Mouse (Mus musculus) stomach, embryonic 14.5 days (tissue): ENCODE measurements around the gene Slc22a22. TPM values are rescaled to one million over a fixed set of nuclear protein-coding genes. Genes with fewer than 3 reads are reported as not detected.

Experiments
- ATAC-seq: fragments of 200-750 bp; cut with Nextera tagmentation; 2 replicates; pipeline ENCODE4 v1.8.0; 2017; ENCODE audit warnings: low read depth, moderate TSS enrichment; ENCODE audit not compliant: insufficient number of reproducible peaks, insufficient read depth, low FRiP score
- H3K27ac ChIP-seq: fragments of 300-500 bp; sonication (generic); 2 replicates; pipeline ENCODE4 v1.5.1; 2014; ENCODE audit warnings: mild to moderate bottlenecking, low read length, moderate library complexity, mixed read lengths
- H3K27me3 ChIP-seq: fragments of 300-500 bp; sonication (generic); 2 replicates; pipeline ENCODE4 v1.6.1; 2014; ENCODE audit warnings: low read length, control low read depth, mixed read lengths; ENCODE audit not compliant: control insufficient read depth, insufficient read depth
- H3K36me3 ChIP-seq: fragments of 300-500 bp; sonication (generic); 2 replicates; pipeline ENCODE4 v1.6.1; 2014; ENCODE audit warnings: mild to moderate bottlenecking, control low read depth, low read length, moderate library complexity, mixed read lengths; ENCODE audit not compliant: control insufficient read depth, insufficient read depth
- H3K4me1 ChIP-seq: fragments of 300-500 bp; sonication (generic); 2 replicates; pipeline ENCODE4 v1.6.1; 2014; ENCODE audit warnings: low read length, control low read depth, mixed read lengths; ENCODE audit not compliant: control insufficient read depth, insufficient read depth
- H3K4me2 ChIP-seq: fragments of 300-500 bp; sonication (generic); replicated peaks from 2 replicates; pipeline ENCODE4 v1.6.1; 2014; ENCODE audit warnings: low read depth, low read length, control low read depth
- H3K4me3 ChIP-seq: fragments of 300-500 bp; sonication (generic); 2 replicates; pipeline ENCODE4 v1.5.1; 2014; ENCODE audit warnings: low read depth, low read length, control low read depth
- H3K9ac ChIP-seq: fragments of 300-500 bp; sonication (generic); replicated peaks from 2 replicates; pipeline ENCODE4 v1.6.1; 2014; ENCODE audit warnings: low read depth, mild to moderate bottlenecking, control low read depth, low read length, moderate library complexity, mixed read lengths
- H3K9me3 ChIP-seq: fragments of 300-500 bp; sonication (generic); 2 replicates; pipeline ENCODE4 v1.6.1; 2016; ENCODE audit warnings: low read depth, low read length, control low read depth; ENCODE audit not compliant: control insufficient read depth
- WGBS: fragments of 180-500 bp; shearing (Covaris S2); extraction: QIAGEN DNeasy Blood & Tissue Kit; methylation state at CpG from one replicate; pipeline ENCODE4 v1.1.7; 2014; 5-methylcytosine and 5-hydroxymethylcytosine counted together
- polyA plus RNA-seq: library from polyadenylated mRNA; unstranded; fragments of >200 nt; fragmentation: Nextera tagmentation; extraction: Ambion mirVana; gene quantifications from 2 replicates; pipeline ENCODE4 v1.2.1, GENCODE M21; 2014

Slc22a22 gene
- polyA plus RNA-seq, 1 experiment from 2014 or later, result not detected

DNA sequence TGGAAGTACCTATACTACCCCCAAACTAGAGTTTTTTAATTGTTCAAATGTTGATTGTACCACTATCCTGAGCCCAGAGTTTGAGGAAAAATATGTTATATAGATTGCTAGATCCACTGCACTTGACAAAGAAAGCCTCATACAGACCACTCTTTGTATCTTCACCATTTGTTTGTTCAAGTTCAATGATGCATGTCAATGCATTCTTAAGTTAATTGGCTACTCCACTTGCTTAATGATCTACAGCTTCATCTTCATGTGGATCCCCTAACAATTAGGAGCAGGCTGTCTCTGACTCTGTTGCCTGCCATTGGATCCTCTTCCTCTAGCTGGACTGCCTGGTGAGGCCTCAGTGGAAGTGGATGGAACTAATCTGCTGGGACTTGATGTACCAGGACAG is 24.1 kb upstream of the Slc22a22 start:
- H3K9me3 ChIP-seq, result no peaks in the 10 kb centered on the region
- no peaks in the 10 kb centered on the region for H3K27me3 ChIP-seq
- H3K27ac ChIP-seq, result no peak overlapping the region
- no peak overlapping the region for H3K9ac ChIP-seq
- H3K4me2 ChIP-seq, result no peak overlapping the region
- no peak for ATAC-seq
- no peaks in the 10 kb centered on the region for H3K36me3 ChIP-seq
- H3K4me3 ChIP-seq, result no peak overlapping the region
- H3K4me1 ChIP-seq, result 0 out of 2 replicates have a peak, but pooled peaks cover 7% of the 10 kb centered on the region

DNA sequence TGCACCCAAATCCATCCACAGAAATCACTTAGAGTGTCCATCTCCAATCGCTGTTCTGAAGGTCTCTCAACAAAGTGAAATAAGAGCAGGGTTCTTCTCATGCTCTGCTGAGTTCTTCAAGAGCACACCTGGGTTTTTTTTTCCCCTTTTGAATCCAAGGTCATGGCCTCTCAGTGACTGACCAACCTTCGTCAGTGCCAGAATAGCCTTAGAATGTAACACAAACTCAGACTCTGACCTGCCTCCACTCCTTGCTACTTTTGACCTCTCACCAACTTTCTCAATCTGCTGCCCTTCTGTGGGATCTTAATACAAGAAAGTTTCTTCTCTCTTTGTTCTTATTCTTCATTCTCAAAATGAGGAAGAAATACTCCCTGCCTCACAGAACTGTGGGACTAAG is 18.7 kb upstream of the Slc22a22 start:
- H3K4me2 ChIP-seq, result no peak overlapping the region
- 83% methylated on average over 2 of the region's 2 CpGs for WGBS

DNA sequence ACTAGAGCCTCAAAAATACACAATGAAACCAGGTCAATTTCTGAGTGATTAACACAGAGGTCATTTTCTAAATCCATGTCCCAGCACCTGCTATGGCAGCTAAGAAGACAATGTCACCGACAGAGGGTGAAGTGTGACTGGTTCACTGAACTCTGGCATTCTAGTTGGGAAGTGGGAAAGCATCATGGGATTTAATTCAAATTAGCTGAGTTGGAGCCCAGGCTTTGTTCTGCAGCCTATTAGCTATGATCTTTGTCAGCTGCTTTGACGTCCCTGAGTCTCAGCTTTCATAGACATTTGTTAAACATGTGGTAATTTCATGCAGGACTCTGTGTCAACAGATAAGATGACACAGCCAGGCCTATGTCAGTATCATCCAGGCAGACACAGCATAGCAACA is 5.1 kb upstream of the Slc22a22 start:
- Histone ChIP-seq H3K27ac (no peak overlapping the region), H3K4me1 (no peaks in the 10 kb centered on the region), H3K36me3 (no peaks in the 10 kb centered on the region), H3K4me2 (no peak overlapping the region), H3K4me3 (no peak overlapping the region), H3K9me3 (no peaks in the 10 kb centered on the region), H3K9ac (no peak overlapping the region), H3K27me3 (no peaks in the 10 kb centered on the region)
- 45% methylated on average over 2 of the region's 2 CpGs for WGBS
- no peak for ATAC-seq

More for the DNA sequence above, 18.7 kb upstream of the Slc22a22 start:
- Histone ChIP-seq H3K36me3 (no peaks in the 10 kb centered on the region), H3K4me3 (no peak overlapping the region), H3K27ac (no peak overlapping the region), H3K4me1 (no peaks in the 10 kb centered on the region), H3K27me3 (no peaks in the 10 kb centered on the region), H3K9ac (no peak overlapping the region), H3K9me3 (no peaks in the 10 kb centered on the region)
- no peak for ATAC-seq

DNA sequence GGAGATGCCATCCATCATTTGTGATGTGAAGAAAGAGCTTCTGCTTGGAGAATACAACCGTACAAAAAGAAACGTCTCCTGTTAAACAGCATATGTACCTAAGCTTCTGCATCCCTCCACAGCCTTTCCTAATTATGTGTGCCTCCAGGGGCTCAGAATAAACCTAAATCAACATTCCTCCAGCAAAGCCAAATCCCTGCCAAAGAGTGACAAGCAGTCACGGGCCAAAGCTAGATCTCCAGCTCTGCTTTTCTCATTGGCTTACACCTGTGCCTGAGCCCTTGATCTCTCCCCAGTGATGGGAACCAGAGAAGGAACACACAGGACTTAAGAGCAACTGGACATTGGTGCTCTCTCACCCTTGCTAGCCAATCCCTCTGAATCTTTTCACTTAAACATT is 5.8 kb downstream of the Slc22a22 start:
- no peaks in the 10 kb centered on the region for H3K27me3 ChIP-seq
- no peaks in the 10 kb centered on the region for H3K9me3 ChIP-seq
- no peak overlapping the region for H3K9ac ChIP-seq
- H3K36me3 ChIP-seq, result no peaks in the 10 kb centered on the region
- no peak overlapping the region for H3K27ac ChIP-seq
- WGBS, result 54% methylated on average over 3 of the region's 3 CpGs
- H3K4me1 ChIP-seq, result no peaks in the 10 kb centered on the region
- no peak overlapping the region for H3K4me3 ChIP-seq
- ATAC-seq, result no peak
- no peak overlapping the region for H3K4me2 ChIP-seq

DNA sequence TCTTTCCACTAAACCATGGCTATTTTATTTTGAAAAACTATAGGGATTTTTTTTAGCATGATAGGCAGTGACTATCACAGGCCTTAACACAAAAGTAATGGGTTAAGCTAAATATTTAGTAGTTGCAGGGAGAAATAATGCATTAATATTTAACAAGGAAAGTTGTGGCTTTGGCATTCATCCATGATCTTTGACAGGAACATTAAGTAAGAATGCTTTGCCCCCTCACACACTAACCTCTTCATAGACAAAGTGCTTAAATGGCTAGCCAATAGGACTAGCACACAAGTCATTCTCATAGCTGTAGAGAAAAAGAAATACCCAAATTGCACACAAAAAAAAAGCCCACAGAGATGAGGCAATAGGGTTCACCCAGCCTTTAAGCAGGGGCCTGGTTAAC is 11.4 kb downstream of the Slc22a22 start:
- no peak for ATAC-seq
- no peaks in the 10 kb centered on the region for H3K4me1 ChIP-seq
- H3K27me3 ChIP-seq, result no peaks in the 10 kb centered on the region
- no peak overlapping the region for H3K4me3 ChIP-seq
- H3K27ac ChIP-seq, result no peak overlapping the region
- H3K9ac ChIP-seq, result no peak overlapping the region
- H3K36me3 ChIP-seq, result no peaks in the 10 kb centered on the region
- H3K9me3 ChIP-seq, result no peaks in the 10 kb centered on the region
- no peak overlapping the region for H3K4me2 ChIP-seq

DNA sequence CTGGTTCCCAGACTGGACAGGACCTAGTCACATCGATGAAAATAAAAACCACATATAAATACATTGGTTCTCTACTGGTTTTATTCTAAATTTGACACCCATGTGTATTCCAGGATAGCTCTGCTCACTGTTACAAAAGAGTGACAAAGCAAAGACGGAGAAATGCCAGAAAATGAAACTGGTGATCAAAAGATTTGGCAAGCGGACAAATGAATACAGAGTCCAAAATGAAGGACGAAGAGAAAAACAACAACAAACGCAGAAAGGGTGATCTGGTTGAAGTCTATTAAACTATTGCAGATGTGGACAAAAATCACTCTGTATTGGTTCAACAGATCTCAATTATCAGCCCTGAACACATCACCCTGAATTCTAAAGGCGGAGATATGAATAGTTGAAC is 12.4 kb downstream of the Slc22a22 start:
- H3K4me1 ChIP-seq, result no peaks in the 10 kb centered on the region
- no peak overlapping the region for H3K9ac ChIP-seq
- ATAC-seq, result no peak
- no peaks in the 10 kb centered on the region for H3K36me3 ChIP-seq
- H3K27me3 ChIP-seq, result no peaks in the 10 kb centered on the region
- no peak overlapping the region for H3K4me2 ChIP-seq
- WGBS, result 82% methylated on average over 6 of the region's 6 CpGs
- H3K9me3 ChIP-seq, result no peaks in the 10 kb centered on the region
- no peak overlapping the region for H3K27ac ChIP-seq
- no peak overlapping the region for H3K4me3 ChIP-seq

DNA sequence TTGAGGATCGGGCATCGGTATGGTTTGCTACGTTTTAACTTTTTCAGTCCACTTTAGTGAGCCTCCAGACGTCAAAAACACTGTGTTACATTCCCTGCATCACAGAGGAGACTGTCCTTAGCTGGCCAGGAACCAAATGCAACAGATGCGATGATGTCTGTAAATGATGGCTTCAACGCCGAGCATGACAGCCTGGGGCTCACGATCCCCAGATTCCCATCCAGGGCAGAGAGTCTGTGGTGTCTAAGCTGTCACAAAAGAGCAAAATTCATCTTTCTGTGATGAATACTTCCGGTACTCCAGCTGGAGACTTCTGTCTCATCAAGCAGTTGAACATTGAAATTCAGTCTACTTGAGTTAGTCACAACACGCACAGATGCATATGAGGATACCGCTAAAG is 13.4 kb downstream of the Slc22a22 start:
- WGBS, result 71% methylated on average over 11 of the region's 11 CpGs
- no peaks in the 10 kb centered on the region for H3K9me3 ChIP-seq
- H3K4me1 ChIP-seq, result no peaks in the 10 kb centered on the region
- H3K9ac ChIP-seq, result no peak overlapping the region
- H3K27me3 ChIP-seq, result no peaks in the 10 kb centered on the region
- no peaks in the 10 kb centered on the region for H3K36me3 ChIP-seq
- H3K4me3 ChIP-seq, result no peak overlapping the region
- no peak for ATAC-seq
- H3K4me2 ChIP-seq, result no peak overlapping the region
- H3K27ac ChIP-seq, result no peak overlapping the region

DNA sequence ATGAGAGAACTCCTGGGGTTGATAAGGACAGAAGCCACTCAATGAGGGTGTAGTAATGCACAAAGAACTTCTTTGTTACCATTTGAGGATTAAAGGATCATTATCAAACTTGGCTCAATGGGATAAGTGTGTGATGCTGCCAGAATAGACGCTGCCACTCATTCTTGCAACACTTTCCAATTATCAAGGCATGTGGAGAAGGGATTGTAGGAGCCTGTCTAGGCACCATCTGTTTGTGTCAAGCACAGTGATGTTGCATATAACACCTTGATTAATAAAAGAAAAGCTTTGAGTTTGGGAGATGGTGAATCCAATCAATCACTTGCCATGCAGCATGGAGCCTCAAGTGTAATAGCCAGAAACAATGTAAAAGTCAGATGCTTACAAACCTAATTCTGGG is 16.1 kb downstream of the Slc22a22 start:
- Histone ChIP-seq H3K36me3 (no peaks in the 10 kb centered on the region), H3K27ac (no peak overlapping the region), H3K4me1 (no peaks in the 10 kb centered on the region), H3K9ac (no peak overlapping the region), H3K4me3 (no peak overlapping the region), H3K27me3 (no peaks in the 10 kb centered on the region), H3K9me3 (no peaks in the 10 kb centered on the region), H3K4me2 (no peak overlapping the region)
- WGBS, result 75% methylated on average over 1 of the region's 1 CpGs
- ATAC-seq, result no peak

DNA sequence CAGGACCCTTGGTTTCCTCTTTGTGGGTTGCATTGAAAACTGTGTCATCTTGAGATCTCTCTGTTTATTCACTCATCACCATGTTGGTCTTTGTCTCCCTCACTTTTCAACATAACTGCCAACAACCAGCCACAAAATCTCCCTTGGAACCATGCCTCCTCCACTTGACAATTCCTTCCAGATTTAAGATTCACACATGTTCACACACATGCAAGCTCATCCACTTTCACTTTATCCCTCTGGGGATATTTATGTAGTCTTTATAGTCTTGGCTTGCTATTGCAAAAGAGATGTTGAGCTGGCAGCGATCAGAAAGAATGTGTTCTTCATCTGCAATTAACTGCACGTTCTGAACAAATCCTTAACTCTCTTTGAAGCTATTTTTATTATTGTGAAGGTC is 20.1 kb downstream of the Slc22a22 start:
- Histone ChIP-seq H3K27me3 (no peaks in the 10 kb centered on the region), H3K9me3 (no peaks in the 10 kb centered on the region), H3K4me2 (no peak overlapping the region), H3K4me3 (no peak overlapping the region), H3K9ac (no peak overlapping the region), H3K27ac (no peak overlapping the region), H3K36me3 (no peaks in the 10 kb centered on the region), H3K4me1 (no peaks in the 10 kb centered on the region)
- WGBS, result 63% methylated on average over 2 of the region's 2 CpGs
- no peak for ATAC-seq
